Mouse (Mus musculus): ENCODE results near the gene Tiam2.

DNA sequence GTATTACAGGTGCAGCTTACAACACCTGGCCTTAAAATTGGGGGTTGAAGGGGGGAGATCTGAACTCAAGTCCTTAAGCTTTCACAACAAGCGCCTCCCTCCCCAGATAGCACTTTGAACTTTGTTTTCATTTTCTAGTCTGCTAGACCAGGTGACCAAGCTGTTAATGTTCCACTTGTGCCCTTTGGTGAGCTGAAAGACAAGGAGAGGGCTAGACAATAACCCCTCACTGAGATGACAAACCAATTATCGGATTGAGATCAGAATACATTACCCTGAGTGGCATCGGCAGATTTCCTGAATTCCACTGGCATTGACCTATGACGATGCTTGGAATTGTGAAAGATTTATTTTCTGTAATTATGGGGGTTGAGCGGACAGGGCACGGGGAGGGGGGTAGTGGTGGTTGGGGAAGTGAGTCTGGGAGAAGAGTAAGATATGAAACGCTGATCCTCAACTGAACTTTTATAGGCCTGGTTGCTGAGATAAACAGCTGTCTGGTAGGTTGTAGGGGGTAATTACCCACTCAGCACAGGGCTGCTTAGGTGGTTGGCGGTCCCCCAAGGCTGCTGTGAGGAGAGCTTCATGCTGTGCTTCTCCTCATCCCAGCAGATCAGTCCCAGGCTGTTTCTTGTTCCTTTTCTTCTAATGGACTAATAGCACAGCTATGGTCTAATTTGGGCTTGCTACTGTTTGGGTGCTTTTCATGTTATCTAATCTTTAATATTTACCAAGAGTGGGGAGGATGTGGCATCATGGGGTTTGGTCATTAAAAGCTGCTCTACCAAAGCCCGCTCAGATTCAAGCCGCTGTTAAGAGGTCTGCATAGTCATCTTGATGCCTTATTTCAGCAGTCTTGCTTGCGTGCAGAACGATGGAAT lies 161.6 kb downstream of the Tiam2 start:
- TF ChIP-seq GATA1 (IDR thresholded peaks at IDR 0.05; ENCODE audit: borderline replicate concordance, low read length), result no peak
- no peak for TF ChIP-seq FLI1 (IDR thresholded peaks at IDR 0.05; ENCODE audit: low read length)

Data from megakaryocyte, embryonic 14.5 days (primary cell).